Mouse (Mus musculus) liver, embryonic 11.5 days (tissue): ENCODE measurements at regions not wholly inside any gene's neighbourhood (a gene's known extent, or its start where the extent isn't known, plus 50 kb on each side); places are given as distances from the start of the nearest gene placed in this dataset.

Experiments
- ATAC-seq: fragments of 200-750 bp; cut with Nextera tagmentation; replicated peaks from 2 replicates; pipeline ENCODE4 v1.8.0; 2017; ENCODE audit warnings: moderate number of reproducible peaks, mild to moderate bottlenecking, moderate TSS enrichment, moderate library complexity; ENCODE audit not compliant: low FRiP score
- DNase-seq: peaks from one replicate; pipeline ENCODE4 v3.0.0-alpha.2; 2017; ENCODE audit warnings: low spot score
- H3K27ac ChIP-seq: fragments of 300-500 bp; sonication (generic); 2 replicates; pipeline ENCODE4 v1.5.1; 2014; ENCODE audit warnings: mild to moderate bottlenecking, low read depth, low read length, control low read depth
- H3K27me3 ChIP-seq: fragments of 300-500 bp; sonication (generic); replicated peaks from 2 replicates; pipeline ENCODE4 v1.6.1; 2014; ENCODE audit warnings: low read length, mixed read lengths; ENCODE audit not compliant: control insufficient read depth, insufficient read depth
- H3K36me3 ChIP-seq: fragments of 300-500 bp; sonication (generic); 2 replicates; pipeline ENCODE4 v1.6.1; 2014; ENCODE audit warnings: mild to moderate bottlenecking, low read length, moderate library complexity, mixed read lengths; ENCODE audit not compliant: control insufficient read depth, insufficient read depth
- H3K4me1 ChIP-seq: fragments of 300-500 bp; sonication (generic); replicated peaks from 2 replicates; pipeline ENCODE4 v1.6.1; 2014; ENCODE audit warnings: low read length, mixed read lengths; ENCODE audit not compliant: control insufficient read depth, insufficient read depth
- H3K4me2 ChIP-seq: fragments of 300-500 bp; sonication (generic); 2 replicates; pipeline ENCODE4 v1.6.1; 2014; ENCODE audit warnings: mild to moderate bottlenecking, control low read depth, moderate library complexity
- H3K4me3 ChIP-seq: fragments of 300-500 bp; sonication (generic); 2 replicates; pipeline ENCODE4 v1.5.1; 2014; ENCODE audit warnings: low read depth, low read length, control low read depth
- H3K9ac ChIP-seq: fragments of 300-500 bp; sonication (generic); 2 replicates; pipeline ENCODE4 v1.6.1; 2014; ENCODE audit warnings: low read depth, low read length, control low read depth
- H3K9me3 ChIP-seq: fragments of 300-500 bp; sonication (generic); 2 replicates; pipeline ENCODE4 v1.6.1; 2016; ENCODE audit warnings: low read length, inconsistent platforms, mixed read lengths; ENCODE audit not compliant: control insufficient read depth
- WGBS: fragments of 180-500 bp; shearing (Covaris S2); extraction: QIAGEN DNeasy Blood & Tissue Kit; methylation state at CpG from one replicate; pipeline ENCODE4 v1.1.7; 2014; 5-methylcytosine and 5-hydroxymethylcytosine counted together

DNA sequence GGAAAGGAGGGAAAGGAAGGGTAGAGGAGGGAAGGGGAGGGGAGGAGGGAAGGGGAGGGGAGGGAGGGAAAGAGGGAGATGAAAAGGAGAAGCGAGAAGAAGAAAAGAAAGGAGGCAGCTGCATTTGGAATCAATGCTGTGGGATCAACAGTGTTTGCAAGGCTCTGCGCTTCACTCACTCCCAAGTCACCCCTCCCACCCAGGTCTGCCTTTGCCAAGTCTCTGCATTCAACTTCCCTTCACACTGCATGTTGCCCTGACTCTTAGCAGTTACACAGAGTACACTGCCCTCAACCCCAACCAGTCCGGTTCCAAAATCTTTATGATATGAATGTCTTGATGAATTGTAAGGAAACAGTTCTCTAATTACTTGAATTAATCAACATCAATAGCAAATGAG, 376.9 kb downstream of the Adgrl2 start:
- Histone ChIP-seq H3K4me1 (no peaks in the 10 kb centered on the region), H3K9ac (no peak overlapping the region), H3K27me3 (no peaks in the 10 kb centered on the region), H3K4me2 (no peak overlapping the region), H3K4me3 (no peak overlapping the region), H3K36me3 (no peaks in the 10 kb centered on the region), H3K9me3 (no peaks in the 10 kb centered on the region), H3K27ac (no peak overlapping the region)
- WGBS: 68% methylated on average over 3 of the region's 3 CpGs
- DNase-seq (no peak), ATAC-seq (no peak)

DNA sequence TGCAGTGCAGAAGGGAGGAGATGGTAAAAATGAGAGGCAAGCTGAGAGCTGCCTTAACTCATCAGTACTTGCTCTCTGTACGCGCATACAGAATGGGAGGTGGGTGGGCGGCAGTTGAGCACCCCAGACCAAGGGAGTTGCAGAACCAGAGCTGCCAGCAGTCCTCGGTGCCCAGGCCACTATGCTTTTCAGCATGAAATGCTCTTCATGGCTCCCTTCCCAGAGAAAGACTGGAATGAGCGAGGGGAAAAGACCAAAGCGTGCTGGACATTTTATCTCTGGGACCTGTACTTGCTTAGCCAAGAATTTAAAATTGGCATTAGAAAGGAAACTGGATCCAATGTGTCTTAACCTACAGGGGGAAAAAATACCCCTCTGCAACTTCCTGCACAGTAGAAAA, 387.1 kb downstream of the Adgrl2 start:
- no peaks in the 10 kb centered on the region for H3K27me3 ChIP-seq
- DNase-seq (no peak), ATAC-seq (no peak)
- H3K9me3 ChIP-seq: no peaks in the 10 kb centered on the region
- H3K9ac ChIP-seq: no peak overlapping the region
- H3K4me1 ChIP-seq: no peaks in the 10 kb centered on the region
- H3K4me2 ChIP-seq: no peak overlapping the region
- no peak overlapping the region for H3K27ac ChIP-seq
- 84% methylated on average over 6 of the region's 6 CpGs for WGBS
- no peak overlapping the region for H3K4me3 ChIP-seq
- H3K36me3 ChIP-seq: no peaks in the 10 kb centered on the region

DNA sequence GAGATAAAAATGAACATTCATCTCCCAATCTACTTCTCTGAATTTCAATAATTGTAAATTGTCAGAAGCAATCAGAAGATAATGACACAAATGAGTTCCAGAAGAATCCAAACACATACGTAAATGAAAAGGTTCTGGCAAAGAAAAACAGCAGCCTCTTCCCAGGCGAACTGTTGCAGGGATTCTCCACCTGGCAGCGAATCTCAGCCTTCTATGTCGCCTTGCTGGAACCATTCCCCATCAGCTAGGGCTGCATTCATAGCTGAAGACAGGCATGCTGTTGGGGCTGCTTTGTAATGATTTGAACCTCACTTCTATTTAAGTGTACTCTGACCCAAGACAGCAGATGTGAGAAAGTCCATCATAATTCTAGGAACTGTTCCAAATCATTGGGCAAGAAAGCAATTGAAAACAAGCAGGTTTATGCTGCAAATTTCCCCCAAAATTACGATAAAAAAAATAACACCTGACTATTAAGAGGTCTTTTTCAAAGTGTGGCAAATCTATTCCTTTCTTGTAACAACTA, 387.6 kb downstream of the Adgrl2 start:
- Histone ChIP-seq H3K27ac (no peak overlapping the region), H3K9ac (no peak overlapping the region), H3K4me3 (no peak overlapping the region), H3K9me3 (no peaks in the 10 kb centered on the region), H3K4me2 (no peak overlapping the region), H3K27me3 (no peaks in the 10 kb centered on the region), H3K4me1 (no peaks in the 10 kb centered on the region), H3K36me3 (no peaks in the 10 kb centered on the region)
- no peak for DNase-seq
- WGBS: 78% methylated on average over 5 of the region's 5 CpGs
- no peak for ATAC-seq

DNA sequence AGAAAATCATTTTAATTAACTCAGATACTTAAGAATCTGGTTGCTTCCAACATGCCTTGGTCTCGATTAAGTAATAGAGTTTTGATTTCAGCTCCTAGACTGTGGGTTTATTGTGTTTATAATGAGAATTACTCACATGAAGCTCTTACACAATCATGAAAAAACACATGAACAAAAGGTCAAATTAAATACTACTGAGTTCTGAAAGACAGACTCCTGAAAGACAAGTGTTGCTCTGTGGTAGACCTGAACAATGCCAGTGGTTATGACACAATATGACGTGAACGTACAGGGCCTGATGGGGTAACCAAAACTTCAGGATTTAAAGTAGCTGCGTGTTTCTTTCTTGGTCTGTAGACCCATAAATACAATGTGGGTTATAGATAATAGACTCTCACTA, 394.8 kb downstream of the Adgrl2 start:
- H3K36me3 ChIP-seq: no peaks in the 10 kb centered on the region
- DNase-seq (no peak), ATAC-seq (no peak)
- H3K27ac ChIP-seq: no peak overlapping the region
- no peaks in the 10 kb centered on the region for H3K4me1 ChIP-seq
- H3K9ac ChIP-seq: no peak overlapping the region
- no peaks in the 10 kb centered on the region for H3K27me3 ChIP-seq
- H3K4me2 ChIP-seq: no peak overlapping the region
- no peak overlapping the region for H3K4me3 ChIP-seq
- WGBS: 78% methylated on average over 4 of the region's 4 CpGs
- no peaks in the 10 kb centered on the region for H3K9me3 ChIP-seq

DNA sequence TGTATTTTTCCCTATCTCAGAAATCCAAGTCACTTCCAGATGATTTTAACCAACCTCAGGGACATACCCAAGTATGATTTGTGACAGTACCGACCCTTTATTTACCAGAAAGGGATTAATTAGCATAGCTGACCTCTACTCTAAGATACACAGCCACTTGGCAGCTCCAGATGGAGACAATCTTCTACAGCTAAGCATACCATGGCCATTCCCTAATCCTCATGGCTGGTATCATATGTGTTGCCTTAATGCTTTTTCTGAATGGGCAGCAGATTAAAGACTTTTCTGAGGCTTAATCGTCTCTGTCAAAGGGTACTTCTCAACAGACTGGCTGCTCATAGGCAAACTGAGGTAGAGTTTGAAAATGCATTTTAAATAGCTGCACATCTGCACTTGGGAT, 400.8 kb downstream of the Adgrl2 start:
- Histone ChIP-seq H3K9ac (no peak overlapping the region), H3K27me3 (no peaks in the 10 kb centered on the region), H3K4me2 (no peak overlapping the region), H3K9me3 (no peaks in the 10 kb centered on the region), H3K27ac (no peak overlapping the region), H3K36me3 (no peaks in the 10 kb centered on the region), H3K4me3 (no peak overlapping the region), H3K4me1 (no peaks in the 10 kb centered on the region)
- ATAC-seq (no peak), DNase-seq (no peak)
- 71% methylated on average over 2 of the region's 2 CpGs for WGBS

DNA sequence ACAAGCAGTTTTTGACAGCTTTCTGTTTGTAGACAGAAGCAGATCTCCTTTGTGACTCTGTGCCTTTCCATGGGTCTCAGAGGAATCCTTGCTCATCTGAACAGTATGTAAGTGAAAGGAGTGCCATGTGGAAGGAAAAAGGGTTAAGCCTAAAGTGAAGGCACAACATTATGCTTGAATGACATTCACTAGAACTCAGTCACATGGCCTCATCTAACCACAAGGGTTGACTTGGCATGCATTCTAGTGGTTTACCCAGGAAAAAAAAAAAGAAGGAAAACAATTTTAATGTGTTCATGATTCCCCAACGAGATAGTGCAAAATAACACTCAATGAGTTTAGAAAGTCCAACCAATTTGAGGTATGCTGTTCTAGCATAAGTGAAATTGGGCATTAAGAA, 414.6 kb downstream of the Adgrl2 start:
- Histone ChIP-seq H3K36me3 (no peaks in the 10 kb centered on the region), H3K27ac (no peak overlapping the region), H3K4me3 (no peak overlapping the region), H3K9ac (no peak overlapping the region), H3K4me2 (no peak overlapping the region), H3K4me1 (no peaks in the 10 kb centered on the region), H3K27me3 (no peaks in the 10 kb centered on the region), H3K9me3 (no peaks in the 10 kb centered on the region)
- no peak for ATAC-seq
- DNase-seq: no peak
- 57% methylated on average over 1 of the region's 1 CpGs for WGBS

DNA sequence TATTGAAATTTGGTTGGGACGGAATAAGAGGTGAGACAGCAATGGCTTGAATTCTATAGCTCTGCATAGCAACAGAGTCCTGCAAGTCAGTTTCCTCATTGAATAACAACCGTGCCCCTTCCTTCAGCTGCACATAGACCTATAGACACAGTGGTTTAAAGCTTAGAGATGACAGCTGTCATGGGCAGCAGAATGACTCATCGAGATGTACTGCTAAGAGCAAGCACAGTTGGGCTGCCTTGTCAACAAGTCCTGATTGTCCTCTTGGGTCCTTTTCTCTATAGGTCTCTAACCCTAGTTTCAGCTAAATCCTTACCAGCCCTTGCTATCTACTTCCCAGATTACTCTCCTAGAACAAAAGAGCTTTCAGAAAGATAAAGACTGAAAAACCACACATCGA, 417.9 kb downstream of the Adgrl2 start:
- H3K27me3 ChIP-seq: no peaks in the 10 kb centered on the region
- H3K4me3 ChIP-seq: no peak overlapping the region
- no peak for ATAC-seq
- no peaks in the 10 kb centered on the region for H3K9me3 ChIP-seq
- DNase-seq: no peak
- H3K27ac ChIP-seq: no peak overlapping the region
- no peak overlapping the region for H3K9ac ChIP-seq
- no peaks in the 10 kb centered on the region for H3K4me1 ChIP-seq
- 82% methylated on average over 4 of the region's 4 CpGs for WGBS
- no peak overlapping the region for H3K4me2 ChIP-seq
- no peaks in the 10 kb centered on the region for H3K36me3 ChIP-seq

DNA sequence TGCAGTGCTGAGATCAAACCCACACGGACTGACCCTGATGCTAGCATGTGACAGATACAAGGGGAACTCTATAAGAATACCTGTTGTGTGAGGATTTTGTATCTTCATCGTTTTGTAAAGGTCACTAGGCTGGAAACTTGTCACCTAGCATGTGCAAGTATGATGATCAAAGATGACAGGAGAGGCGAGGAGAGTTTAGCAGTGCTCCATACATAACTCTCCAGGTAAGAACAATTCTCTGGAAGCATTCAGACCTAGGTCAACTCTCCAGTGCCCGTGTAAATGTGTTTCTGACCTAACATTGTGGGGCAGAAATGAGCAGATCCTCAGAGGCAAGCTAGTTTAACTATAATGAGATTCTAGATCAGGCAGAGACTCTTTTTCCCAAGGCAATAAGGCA, 425.6 kb downstream of the Adgrl2 start:
- DNase-seq (no peak), ATAC-seq (no peak)
- Histone ChIP-seq H3K4me1 (no peaks in the 10 kb centered on the region), H3K27me3 (no peaks in the 10 kb centered on the region), H3K9ac (no peak overlapping the region), H3K4me2 (no peak overlapping the region), H3K4me3 (no peak overlapping the region), H3K9me3 (no peaks in the 10 kb centered on the region), H3K36me3 (no peaks in the 10 kb centered on the region), H3K27ac (no peak overlapping the region)
- WGBS: 67% methylated on average over 4 of the region's 4 CpGs

DNA sequence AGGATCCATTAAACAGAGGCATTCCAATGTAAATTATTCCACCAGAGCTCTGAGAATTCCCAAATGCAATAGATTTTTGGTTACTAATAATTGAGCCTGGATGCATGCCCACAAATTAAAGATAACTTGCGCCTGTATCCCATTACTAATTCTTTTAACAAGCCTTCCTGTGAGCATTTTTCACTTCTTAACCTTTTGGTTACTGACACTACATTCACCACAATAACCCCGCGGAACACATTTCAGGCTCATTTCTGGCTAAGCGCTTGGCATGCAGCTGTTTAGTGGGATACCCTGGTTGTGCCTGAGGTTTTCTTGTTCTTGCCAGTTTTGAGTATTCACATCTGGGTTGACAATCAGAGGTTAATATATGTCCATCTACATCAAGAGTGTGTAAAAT, 429.1 kb downstream of the Adgrl2 start:
- Histone ChIP-seq H3K4me3 (no peak overlapping the region), H3K36me3 (no peaks in the 10 kb centered on the region), H3K9ac (no peak overlapping the region), H3K27me3 (no peaks in the 10 kb centered on the region), H3K27ac (no peak overlapping the region), H3K4me2 (no peak overlapping the region), H3K4me1 (no peaks in the 10 kb centered on the region), H3K9me3 (no peaks in the 10 kb centered on the region)
- ATAC-seq: no peak
- DNase-seq: no peak
- 90% methylated on average over 4 of the region's 4 CpGs for WGBS
